Mouse (Mus musculus): ENCODE data around the gene Cwc22.

The Cwc22 gene

GRCm38 (mm10) chr2:77944860-77945595 lies 1.1 kb downstream of the Cwc22 start:
- peaks cover 18% of the 10 kb centered on the region for H3K36me3 ChIP-seq (ENCODE audit: insufficient read depth, low read length)
- H3K27me3 ChIP-seq (ENCODE audit: insufficient read depth, low read length): no peaks in the 10 kb centered on the region
- TF ChIP-seq CTCF (conservative IDR thresholded peaks at IDR 0.05; ENCODE audit: low read length): no peak
- no peak for TF ChIP-seq NANOG (IDR thresholded peaks at IDR 0.05; ENCODE audit: borderline replicate concordance, low read length)
- no peak for TF ChIP-seq POU5F1 (IDR thresholded peaks at IDR 0.05; ENCODE audit: borderline replicate concordance, low read length)
- H3K4me3 ChIP-seq (replicated peaks; ENCODE audit: low read length): peak overlapping the region; percentile 91
- peaks cover 16% of the 10 kb centered on the region for H3K4me1 ChIP-seq (replicated peaks; ENCODE audit: low read depth, low read length)
- H3K9me3 ChIP-seq (ENCODE audit: low read length): no peaks in the 10 kb centered on the region

- Histone ChIP-seq H3K9me3 (ENCODE audit: low read length) (no peaks in the 10 kb centered on the region), H3K27me3 (ENCODE audit: insufficient read depth, low read length) (no peaks in the 10 kb centered on the region), H3K36me3 (ENCODE audit: insufficient read depth, low read length) (peaks cover 21% of the 10 kb centered on the region), H3K4me1 (replicated peaks; ENCODE audit: low read depth, low read length) (peaks cover 20% of the 10 kb centered on the region), H3K4me3 (replicated peaks; ENCODE audit: low read length) (no peak overlapping the region)
- TF ChIP-seq NANOG (IDR thresholded peaks at IDR 0.05; ENCODE audit: borderline replicate concordance, low read length) (no peak), POU5F1 (IDR thresholded peaks at IDR 0.05; ENCODE audit: borderline replicate concordance, low read length) (no peak), CTCF (conservative IDR thresholded peaks at IDR 0.05; ENCODE audit: low read length) (no peak)
Measured at GRCm38 (mm10) chr2:77944281-77944680, 1.9 kb downstream of the Cwc22 start.

- H3K9me3 ChIP-seq (ENCODE audit: low read length): no peaks in the 10 kb centered on the region
- H3K36me3 ChIP-seq (ENCODE audit: insufficient read depth, low read length): peaks cover 41% of the 10 kb centered on the region
- H3K27me3 ChIP-seq (ENCODE audit: insufficient read depth, low read length): no peaks in the 10 kb centered on the region
- TF ChIP-seq POU5F1 (IDR thresholded peaks at IDR 0.05; ENCODE audit: borderline replicate concordance, low read length) (no peak), NANOG (IDR thresholded peaks at IDR 0.05; ENCODE audit: borderline replicate concordance, low read length) (no peak), CTCF (conservative IDR thresholded peaks at IDR 0.05; ENCODE audit: low read length) (no peak)
- H3K4me3 ChIP-seq (replicated peaks; ENCODE audit: low read length): no peak overlapping the region
- H3K4me1 ChIP-seq (replicated peaks; ENCODE audit: low read depth, low read length): peaks cover 20% of the 10 kb centered on the region
Measured at GRCm38 (mm10) chr2:77941944-77942343, 4.2 kb downstream of the Cwc22 start.

GRCm38 (mm10) chr2:77938317-77938716 lies 7.9 kb downstream of the Cwc22 start:
- Histone ChIP-seq H3K4me1 (replicated peaks; ENCODE audit: low read depth, low read length) (peaks cover 5% of the 10 kb centered on the region; the same call in 1 of the 2 replicates), H3K9me3 (ENCODE audit: low read length) (no peaks in the 10 kb centered on the region), H3K4me3 (replicated peaks; ENCODE audit: low read length) (no peak overlapping the region), H3K27me3 (ENCODE audit: insufficient read depth, low read length) (no peaks in the 10 kb centered on the region), H3K36me3 (ENCODE audit: insufficient read depth, low read length) (peaks cover 69% of the 10 kb centered on the region)
- no peak for TF ChIP-seq NANOG (IDR thresholded peaks at IDR 0.05; ENCODE audit: borderline replicate concordance, low read length)
- TF ChIP-seq POU5F1 (IDR thresholded peaks at IDR 0.05; ENCODE audit: borderline replicate concordance, low read length): no peak

GRCm38 (mm10) chr2:77937818-77938217 lies 8.4 kb downstream of the Cwc22 start:
- H3K27me3 ChIP-seq (ENCODE audit: insufficient read depth, low read length): no peaks in the 10 kb centered on the region
- H3K9me3 ChIP-seq (ENCODE audit: low read length): no peaks in the 10 kb centered on the region
- H3K36me3 ChIP-seq (ENCODE audit: insufficient read depth, low read length): peaks cover 74% of the 10 kb centered on the region
- no peak overlapping the region for H3K4me3 ChIP-seq (replicated peaks; ENCODE audit: low read length)
- H3K4me1 ChIP-seq (replicated peaks; ENCODE audit: low read depth, low read length): peaks cover 5% of the 10 kb centered on the region; the same call in 1 of the 2 replicates
- TF ChIP-seq NANOG (IDR thresholded peaks at IDR 0.05; ENCODE audit: borderline replicate concordance, low read length) (no peak), CTCF (conservative IDR thresholded peaks at IDR 0.05; ENCODE audit: low read length) (no peak), POU5F1 (IDR thresholded peaks at IDR 0.05; ENCODE audit: borderline replicate concordance, low read length) (no peak)

- no peak overlapping the region for H3K4me3 ChIP-seq (replicated peaks; ENCODE audit: low read length)
- no peak for TF ChIP-seq POU5F1 (IDR thresholded peaks at IDR 0.05; ENCODE audit: borderline replicate concordance, low read length)
- no peak for TF ChIP-seq CTCF (conservative IDR thresholded peaks at IDR 0.05; ENCODE audit: low read length)
- no peak for TF ChIP-seq NANOG (IDR thresholded peaks at IDR 0.05; ENCODE audit: borderline replicate concordance, low read length)
- no peaks in the 10 kb centered on the region for H3K4me1 ChIP-seq (replicated peaks; ENCODE audit: low read depth, low read length)
- H3K36me3 ChIP-seq (ENCODE audit: insufficient read depth, low read length): peaks cover 95% of the 10 kb centered on the region
- no peaks in the 10 kb centered on the region for H3K9me3 ChIP-seq (ENCODE audit: low read length)
- no peaks in the 10 kb centered on the region for H3K27me3 ChIP-seq (ENCODE audit: insufficient read depth, low read length)
Measured at GRCm38 (mm10) chr2:77934138-77934537, 12.0 kb downstream of the Cwc22 start.

GRCm38 (mm10) chr2:77933630-77934029 lies 12.5 kb downstream of the Cwc22 start:
- Histone ChIP-seq H3K27me3 (ENCODE audit: insufficient read depth, low read length) (no peaks in the 10 kb centered on the region), H3K4me3 (replicated peaks; ENCODE audit: low read length) (no peak overlapping the region), H3K36me3 (ENCODE audit: insufficient read depth, low read length) (peaks cover 96% of the 10 kb centered on the region), H3K9me3 (ENCODE audit: low read length) (no peaks in the 10 kb centered on the region), H3K4me1 (replicated peaks; ENCODE audit: low read depth, low read length) (no peaks in the 10 kb centered on the region)
- no peak for TF ChIP-seq CTCF (conservative IDR thresholded peaks at IDR 0.05; ENCODE audit: low read length)
- no peak for TF ChIP-seq POU5F1 (IDR thresholded peaks at IDR 0.05; ENCODE audit: borderline replicate concordance, low read length)
- TF ChIP-seq NANOG (IDR thresholded peaks at IDR 0.05; ENCODE audit: borderline replicate concordance, low read length): no peak

- H3K4me3 ChIP-seq (replicated peaks; ENCODE audit: low read length): no peak overlapping the region
- H3K36me3 ChIP-seq (ENCODE audit: insufficient read depth, low read length): peaks cover 98% of the 10 kb centered on the region
- TF ChIP-seq CTCF (conservative IDR thresholded peaks at IDR 0.05; ENCODE audit: low read length) (no peak), NANOG (IDR thresholded peaks at IDR 0.05; ENCODE audit: borderline replicate concordance, low read length) (no peak), POU5F1 (IDR thresholded peaks at IDR 0.05; ENCODE audit: borderline replicate concordance, low read length) (no peak)
- no peaks in the 10 kb centered on the region for H3K4me1 ChIP-seq (replicated peaks; ENCODE audit: low read depth, low read length)
- no peaks in the 10 kb centered on the region for H3K9me3 ChIP-seq (ENCODE audit: low read length)
- H3K27me3 ChIP-seq (ENCODE audit: insufficient read depth, low read length): no peaks in the 10 kb centered on the region
Measured at GRCm38 (mm10) chr2:77931958-77932357, 14.2 kb downstream of the Cwc22 start.

- no peak for TF ChIP-seq POU5F1 (IDR thresholded peaks at IDR 0.05; ENCODE audit: borderline replicate concordance, low read length)
- no peak for TF ChIP-seq NANOG (IDR thresholded peaks at IDR 0.05; ENCODE audit: borderline replicate concordance, low read length)
- no peak for TF ChIP-seq CTCF (conservative IDR thresholded peaks at IDR 0.05; ENCODE audit: low read length)
- no peaks in the 10 kb centered on the region for H3K9me3 ChIP-seq (ENCODE audit: low read length)
- H3K4me3 ChIP-seq (replicated peaks; ENCODE audit: low read length): no peak overlapping the region
- H3K27me3 ChIP-seq (ENCODE audit: insufficient read depth, low read length): no peaks in the 10 kb centered on the region
- no peaks in the 10 kb centered on the region for H3K4me1 ChIP-seq (replicated peaks; ENCODE audit: low read depth, low read length)
- H3K36me3 ChIP-seq (ENCODE audit: insufficient read depth, low read length): peaks cover 91% of the 10 kb centered on the region
Measured at GRCm38 (mm10) chr2:77928352-77928751, 17.8 kb downstream of the Cwc22 start.
